Mouse (Mus musculus): ENCODE measurements at regions not wholly inside any gene's neighbourhood (a gene's known extent, or its start where the extent isn't known, plus 50 kb on each side); places are given as distances from the start of the nearest gene placed in this dataset.

- DNase-seq (ENCODE audit: inconsistent age in 2 of 2, low spot score in 1 of 2) = no peak
These were observed 104.0 kb upstream of the Nsun2 start for GRCm38 (mm10) chr13:69429596-69429995.

GRCm38 (mm10) chr13:69433461-69434323 lies 99.9 kb upstream of the Nsun2 start:
- DNase-seq (ENCODE audit: inconsistent age in 2 of 2, low spot score in 1 of 2) = no peak

- no peak for DNase-seq (ENCODE audit: inconsistent age in 2 of 2, low spot score in 1 of 2)
These were observed 94.1 kb upstream of the Nsun2 start for GRCm38 (mm10) chr13:69439486-69439885.

GRCm38 (mm10) chr13:69441798-69442197 lies 91.7 kb upstream of the Nsun2 start:
- no peak for DNase-seq (ENCODE audit: inconsistent age in 2 of 2, low spot score in 1 of 2)

- no peak for DNase-seq (ENCODE audit: inconsistent age in 2 of 2, low spot score in 1 of 2)
These were observed 87.9 kb upstream of the Nsun2 start for GRCm38 (mm10) chr13:69445611-69446010.
